Mouse (Mus musculus): Measurements from ENCODE around the gene Ccnq. TPM values are rescaled to one million over a fixed set of nuclear protein-coding genes. Genes with fewer than 3 reads are reported as not detected.

The Ccnq gene
- total RNA-seq (2014; rRNA removed) = 27.0 and 31.6 TPM in 2 replicates
- 28.9 and 34.4 TPM in 2 replicates for polyA plus RNA-seq (2015; fragmentation: Nextera tagmentation; extraction: Ambion mirVana)

DNA sequence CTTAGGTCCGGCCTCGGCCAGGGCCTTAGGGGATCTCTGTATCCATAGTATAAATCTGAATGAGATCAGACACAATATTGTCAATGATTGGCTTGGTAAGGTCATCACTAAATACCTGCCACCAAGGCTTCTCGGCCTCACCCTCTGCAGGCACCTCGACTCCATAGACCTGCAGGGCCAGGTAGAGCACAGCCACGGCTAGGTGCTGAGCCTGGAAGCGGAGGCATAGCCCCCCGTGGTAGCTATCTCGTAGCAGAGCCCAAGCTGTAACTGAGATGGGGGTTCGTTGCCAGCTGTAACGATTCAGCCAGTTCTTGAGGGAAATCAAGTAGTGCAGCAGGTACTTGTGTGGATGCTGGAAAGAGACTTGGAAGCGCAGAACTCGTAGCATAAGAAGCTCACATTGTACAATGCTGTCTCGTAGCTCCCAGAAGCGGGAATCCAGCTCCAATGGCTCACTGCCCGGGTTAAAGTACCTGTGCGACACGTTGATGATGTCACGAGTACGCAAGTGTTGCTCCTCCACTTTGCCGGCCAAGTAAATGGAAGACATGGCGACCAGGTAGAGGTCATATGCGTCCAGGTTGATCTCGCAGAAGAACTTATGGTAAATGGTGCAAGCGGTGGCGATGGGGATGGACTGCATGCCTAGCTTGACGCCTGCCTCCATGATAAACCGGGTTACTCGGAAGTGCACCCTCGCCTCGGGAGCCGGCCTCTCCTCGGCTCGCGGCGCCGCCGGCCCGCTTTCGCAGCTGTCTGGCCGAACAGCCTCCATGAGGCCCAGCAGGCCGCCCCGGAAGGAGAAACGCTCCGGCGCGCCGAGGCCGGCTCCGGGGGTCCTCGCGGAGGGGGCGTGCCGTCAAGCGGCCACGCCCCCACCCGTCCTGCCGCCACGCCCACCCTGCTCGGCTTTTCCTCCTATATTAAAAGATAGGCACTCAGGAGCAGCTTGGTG, at the start of gene Ccnq:
Gene Ccnq, minus strand, starts transcription at position 845 of the 958 bp plus-strand sequence.
- Histone ChIP-seq H3K9ac (replicated peaks; ENCODE audit: low read length, poor library complexity, severe bottlenecking) (peak within 1 kb of the TSS; percentile 74), H3K4me2 (ENCODE audit: low read depth, low read length, poor library complexity, severe bottlenecking) (peak within 1 kb of the TSS; percentile 64), H3K36me3 (ENCODE audit: insufficient read depth, low read length) (no peaks in the 10 kb centered on the region), H3K4me3 (ENCODE audit: low read depth, low read length) (peak within 1 kb of the TSS; percentile 60), H3K9me3 (ENCODE audit: low read length) (no peaks in the 10 kb centered on the region), H3K27ac (ENCODE audit: low read depth, low read length) (peak within 1 kb of the TSS; percentile 80), H3K27me3 (ENCODE audit: insufficient read depth, low read length) (no peaks in the 10 kb centered on the region), H3K4me1 (ENCODE audit: insufficient read depth, low read length) (no peaks in the 10 kb centered on the region)
- DNase-seq (ENCODE audit: low spot score) = peak; percentile 77
- no peak for TF ChIP-seq CTCF (IDR thresholded peaks at IDR 0.05)
- WGBS = 9% methylated on average over 58 of the region's 59 CpGs
- ATAC-seq (ENCODE audit: low FRiP score) = peak; percentile 87

DNA sequence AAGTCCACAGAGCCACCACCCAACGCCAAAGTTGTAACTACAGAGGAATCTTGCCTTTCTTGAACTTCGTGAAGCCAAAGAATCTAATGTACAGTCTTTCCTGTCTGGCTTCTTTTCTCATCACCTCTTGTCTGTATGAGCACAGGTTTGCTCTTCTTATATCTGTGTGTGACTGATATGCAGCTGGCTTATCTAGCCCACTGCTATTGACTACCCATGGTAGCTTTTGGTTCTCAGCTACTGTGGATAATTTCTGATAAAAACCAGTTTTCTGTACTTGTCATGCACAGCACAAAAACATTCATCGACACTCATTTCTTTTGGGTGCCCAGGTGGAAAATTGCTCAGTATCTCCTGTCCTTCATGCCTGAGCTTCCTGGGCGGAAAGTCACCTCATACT, 49.6 kb upstream of the Ccnq start:
- no peak overlapping the region for H3K4me3 ChIP-seq (ENCODE audit: low read depth, low read length)
- H3K9ac ChIP-seq (replicated peaks; ENCODE audit: low read length, poor library complexity, severe bottlenecking) = no peak overlapping the region
- H3K9me3 ChIP-seq (ENCODE audit: low read length) = no peaks in the 10 kb centered on the region
- H3K4me2 ChIP-seq (ENCODE audit: low read depth, low read length, poor library complexity, severe bottlenecking) = no peak overlapping the region
- H3K27me3 ChIP-seq (ENCODE audit: insufficient read depth, low read length) = no peaks in the 10 kb centered on the region
- ATAC-seq (ENCODE audit: low FRiP score) = no peak
- H3K36me3 ChIP-seq (ENCODE audit: insufficient read depth, low read length) = no peaks in the 10 kb centered on the region
- no peak overlapping the region for H3K27ac ChIP-seq (ENCODE audit: low read depth, low read length)
- WGBS = 93% methylated on average over 4 of the region's 4 CpGs
- H3K4me1 ChIP-seq (ENCODE audit: insufficient read depth, low read length) = no peaks in the 10 kb centered on the region
- DNase-seq (ENCODE audit: low spot score) = no peak
- no peak for TF ChIP-seq CTCF (IDR thresholded peaks at IDR 0.05)

DNA sequence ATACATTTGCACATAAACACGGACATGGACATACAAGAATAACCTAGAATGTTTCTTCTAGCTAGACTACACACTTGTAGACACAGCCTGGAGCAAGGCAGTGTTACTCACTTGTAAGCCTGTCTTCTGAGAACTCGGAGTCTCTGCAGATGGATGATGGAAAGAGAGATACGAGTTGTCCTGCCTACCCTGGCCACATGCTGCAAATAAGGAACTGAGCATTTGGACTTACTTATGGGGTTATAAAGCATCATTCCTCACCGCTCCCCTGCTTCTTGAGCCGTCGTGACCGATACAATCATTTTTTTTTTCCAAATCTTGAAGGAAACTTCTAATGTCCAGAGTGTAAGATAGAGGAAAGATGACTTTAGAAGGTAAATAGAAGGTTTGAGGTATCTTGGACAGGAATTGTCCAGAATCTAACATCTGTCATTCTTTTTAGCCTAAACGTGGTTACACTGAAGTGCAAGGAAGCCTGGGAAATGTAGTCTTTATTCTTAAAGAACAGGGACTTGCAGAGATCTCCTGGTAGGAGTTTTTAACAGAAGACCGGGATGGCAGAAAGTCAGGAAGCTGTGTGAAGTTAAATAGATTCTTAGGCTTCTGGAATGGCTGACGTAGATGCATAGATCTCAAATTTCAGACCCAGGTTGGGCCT, 44.7 kb upstream of the Ccnq start:
- no peaks in the 10 kb centered on the region for H3K36me3 ChIP-seq (ENCODE audit: insufficient read depth, low read length)
- peaks cover 8% of the 10 kb centered on the region; the same call in 1 of the 2 replicates for H3K4me1 ChIP-seq (ENCODE audit: insufficient read depth, low read length)
- WGBS = 84% methylated on average over 10 of the region's 10 CpGs
- H3K9ac ChIP-seq (replicated peaks; ENCODE audit: low read length, poor library complexity, severe bottlenecking) = no peak overlapping the region
- DNase-seq (ENCODE audit: low spot score) (no peak), ATAC-seq (ENCODE audit: low FRiP score) (no peak)
- no peak overlapping the region for H3K27ac ChIP-seq (ENCODE audit: low read depth, low read length)
- no peak overlapping the region for H3K4me2 ChIP-seq (ENCODE audit: low read depth, low read length, poor library complexity, severe bottlenecking)
- no peaks in the 10 kb centered on the region for H3K9me3 ChIP-seq (ENCODE audit: low read length)
- 0 out of 2 replicates have a peak, but pooled peaks cover 3% of the 10 kb centered on the region for H3K27me3 ChIP-seq (ENCODE audit: insufficient read depth, low read length)
- H3K4me3 ChIP-seq (ENCODE audit: low read depth, low read length) = no peak overlapping the region
- TF ChIP-seq CTCF (IDR thresholded peaks at IDR 0.05) = no peak

DNA sequence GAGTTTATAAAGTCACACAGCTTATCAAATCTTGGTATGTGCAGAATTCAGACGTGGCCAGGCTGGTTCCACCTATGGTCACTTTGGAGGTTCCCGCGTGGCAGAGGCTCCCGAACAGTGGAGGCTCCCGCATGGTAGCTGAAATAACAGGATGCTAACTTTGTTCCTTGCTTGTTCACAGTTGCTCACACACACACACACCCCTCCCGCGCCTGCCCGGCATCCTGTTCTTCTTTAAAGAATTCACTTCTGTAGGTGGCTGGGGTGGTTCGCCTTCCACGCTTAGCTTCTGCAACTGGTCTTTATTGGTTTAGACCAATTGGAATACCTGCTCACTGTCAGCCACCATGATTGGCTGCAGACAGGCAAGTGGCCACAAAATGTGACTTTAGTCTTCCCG, 41.6 kb upstream of the Ccnq start:
- no peak for TF ChIP-seq CTCF (IDR thresholded peaks at IDR 0.05)
- 85% methylated on average over 11 of the region's 11 CpGs for WGBS
- ATAC-seq (ENCODE audit: low FRiP score) (no peak), DNase-seq (ENCODE audit: low spot score) (no peak)
- Histone ChIP-seq H3K9me3 (ENCODE audit: low read length) (no peaks in the 10 kb centered on the region), H3K4me2 (ENCODE audit: low read depth, low read length, poor library complexity, severe bottlenecking) (no peak overlapping the region; the same call in 1 of the 2 replicates), H3K36me3 (ENCODE audit: insufficient read depth, low read length) (no peaks in the 10 kb centered on the region), H3K27ac (ENCODE audit: low read depth, low read length) (no peak overlapping the region), H3K9ac (replicated peaks; ENCODE audit: low read length, poor library complexity, severe bottlenecking) (no peak overlapping the region), H3K4me1 (ENCODE audit: insufficient read depth, low read length) (peaks cover 8% of the 10 kb centered on the region; the same call in 1 of the 2 replicates), H3K4me3 (ENCODE audit: low read depth, low read length) (no peak overlapping the region), H3K27me3 (ENCODE audit: insufficient read depth, low read length) (0 out of 2 replicates have a peak, but pooled peaks cover 3% of the 10 kb centered on the region)

DNA sequence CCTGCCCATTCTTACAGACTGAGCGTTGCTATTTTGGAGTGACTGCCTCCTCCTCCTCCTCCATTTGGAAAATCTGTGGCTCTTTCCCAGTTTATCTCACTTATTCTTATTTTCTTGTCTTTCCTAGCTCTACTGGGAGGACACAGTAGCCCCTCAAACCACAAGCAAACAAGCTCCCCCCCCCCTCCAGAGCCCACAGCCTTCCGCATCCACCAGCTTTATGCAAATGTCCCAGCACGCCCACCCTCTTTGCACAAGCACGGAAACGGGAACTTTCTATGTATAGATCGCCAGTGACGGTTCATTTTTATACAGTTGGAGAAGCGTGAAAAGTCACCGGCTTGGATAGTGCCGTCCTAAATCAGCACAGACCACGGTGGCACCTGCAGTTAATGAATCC, 40.9 kb upstream of the Ccnq start:
- Histone ChIP-seq H3K9ac (replicated peaks; ENCODE audit: low read length, poor library complexity, severe bottlenecking) (no peak overlapping the region), H3K27ac (ENCODE audit: low read depth, low read length) (no peak overlapping the region), H3K4me3 (ENCODE audit: low read depth, low read length) (no peak overlapping the region), H3K27me3 (ENCODE audit: insufficient read depth, low read length) (0 out of 2 replicates have a peak, but pooled peaks cover 3% of the 10 kb centered on the region), H3K36me3 (ENCODE audit: insufficient read depth, low read length) (no peaks in the 10 kb centered on the region), H3K4me2 (ENCODE audit: low read depth, low read length, poor library complexity, severe bottlenecking) (peak overlapping the region; percentile 28), H3K9me3 (ENCODE audit: low read length) (no peaks in the 10 kb centered on the region), H3K4me1 (ENCODE audit: insufficient read depth, low read length) (peaks cover 8% of the 10 kb centered on the region; the same call in 1 of the 2 replicates)
- 14% methylated on average over 11 of the region's 11 CpGs for WGBS
- TF ChIP-seq CTCF (IDR thresholded peaks at IDR 0.05) = no peak
- no peak for DNase-seq (ENCODE audit: low spot score)
- ATAC-seq (ENCODE audit: low FRiP score) = no peak
